Mouse (Mus musculus) bone marrow, adult 2 months (tissue): ENCODE measurements around the gene Kif5c. TPM values are rescaled to one million over a fixed set of nuclear protein-coding genes. Genes with fewer than 3 reads are reported as not detected.

Source experiments
- H3K27ac ChIP-seq: fragments of 200-500 bp; 2 replicates; pipeline ENCODE4 v1.5.1; 2012; ENCODE audit warnings: low read depth, mild to moderate bottlenecking, control low read depth, inconsistent platforms, low read length; ENCODE audit not compliant: control insufficient read depth, poor library complexity, insufficient read depth
- H3K4me1 ChIP-seq: fragments of 200-500 bp; 2 replicates; pipeline ENCODE4 v1.6.1; 2011; ENCODE audit warnings: low read length; ENCODE audit not compliant: control insufficient read depth, insufficient read depth
- H3K4me3 ChIP-seq: fragments of 200-500 bp; replicated peaks from 2 replicates; pipeline ENCODE3; 2011; ENCODE audit warnings: mild to moderate bottlenecking, low read depth, low read length, control low read depth; ENCODE audit not compliant: control insufficient read depth
- CTCF ChIP-seq: fragments of 200-500 bp; IDR thresholded peaks from 2 replicates; pipeline ENCODE4 v1.5.1; 2011; ENCODE audit warnings: low read length, control low read depth; ENCODE audit not compliant: control insufficient read depth, insufficient read depth
- POLR2A ChIP-seq: fragments of 200-500 bp; IDR thresholded peaks from 2 replicates; pipeline ENCODE4 v1.6.1; 2011; ENCODE audit warnings: low read depth, mild to moderate bottlenecking, control low read depth, low read length, borderline replicate concordance; ENCODE audit not compliant: control insufficient read depth
- WGBS: fragments of 180-500 bp; shearing (Covaris S2); methylation state at CpG from one replicate; pipeline ENCODE4 v1.1.7; 2018; 5-methylcytosine and 5-hydroxymethylcytosine counted together
- polyA plus RNA-seq: library from polyadenylated mRNA; stranded (reverse); fragments of >200 nt; gene quantifications from 2 replicates; pipeline ENCODE4 v1.2.4, GENCODE M21; 2011; ENCODE audit warnings: low replicate concordance; ENCODE audit not compliant: missing spikeins, insufficient read depth, insufficient read length

Kif5c gene
- polyA plus RNA-seq, 1 experiment, result 0.50 TPM

DNA sequence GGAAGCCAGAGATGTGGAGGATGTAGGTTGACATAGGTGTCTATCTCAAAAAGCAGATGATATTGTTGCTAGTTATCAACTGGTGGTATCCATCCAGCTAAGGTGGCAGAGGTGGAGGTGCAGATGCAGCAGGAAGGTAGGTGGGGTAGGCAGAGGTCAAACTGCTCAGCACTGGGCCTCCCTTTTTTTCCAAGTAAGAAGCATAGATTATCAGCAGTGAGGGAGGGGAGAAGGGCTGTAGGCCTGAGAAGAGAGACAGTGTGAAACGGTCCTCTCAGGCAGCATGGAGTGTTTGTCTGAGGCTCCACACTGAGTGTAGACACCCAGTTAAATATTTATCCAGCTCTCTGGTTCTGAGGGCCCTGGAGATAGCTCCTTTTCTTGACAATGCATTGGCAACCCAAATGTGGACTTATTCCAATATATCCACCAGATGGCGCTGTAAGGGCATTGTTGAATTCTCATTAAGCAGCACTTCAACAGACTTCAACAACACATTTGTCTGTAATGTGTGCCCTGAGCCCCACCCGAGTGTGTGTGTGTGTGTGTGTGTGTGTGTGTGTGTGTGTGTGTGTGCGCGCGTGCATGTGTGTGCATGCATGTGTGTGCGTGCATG, 145.3 kb downstream of the Kif5c start:
- Histone ChIP-seq H3K27ac (no peak overlapping the region), H3K4me3 (no peak overlapping the region), H3K4me1 (no peaks in the 10 kb centered on the region)
- whole genome bisulfite sequencing, result 38% methylated on average over 7 of the region's 7 CpGs
- peak; percentile 7; the same call in 1 of the 2 replicates for TF ChIP-seq CTCF
- no peak for TF ChIP-seq POLR2A

- Histone ChIP-seq H3K27ac (no peak overlapping the region), H3K4me3 (no peak overlapping the region), H3K4me1 (peaks cover 1% of the 10 kb centered on the region; the same call in 1 of the 2 replicates)
- no peak for TF ChIP-seq POLR2A
- TF ChIP-seq CTCF, result no peak
- WGBS, result 83% methylated on average over 2 of the region's 2 CpGs
These were observed 149.8 kb downstream of the Kif5c start for GRCm38 (mm10) chr2:49768916-49769315.

DNA sequence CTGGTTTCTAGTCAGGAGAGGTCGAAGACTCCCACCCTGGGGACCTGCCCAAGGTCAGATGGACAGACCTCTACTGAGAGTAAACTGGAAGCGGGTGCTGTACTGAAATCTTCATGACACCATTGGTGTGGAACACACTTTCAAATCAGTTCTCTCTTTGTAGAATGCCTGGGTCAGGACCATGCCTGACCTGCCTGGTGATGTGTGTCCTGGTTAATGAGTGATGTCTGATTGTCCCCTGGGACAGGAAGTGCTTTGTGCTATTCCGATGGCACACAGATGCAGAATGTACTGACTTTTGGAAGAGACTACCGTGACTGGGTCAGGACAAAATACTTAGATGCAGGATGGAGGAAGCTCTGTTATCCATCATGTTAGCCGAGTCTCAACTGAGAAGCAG, 151.3 kb downstream of the Kif5c start:
- H3K4me1 ChIP-seq, result peaks cover 1% of the 10 kb centered on the region; the same call in 1 of the 2 replicates
- TF ChIP-seq CTCF (no peak), POLR2A (no peak)
- no peak overlapping the region for H3K27ac ChIP-seq
- 74% methylated on average over 5 of the region's 5 CpGs for WGBS
- no peak overlapping the region for H3K4me3 ChIP-seq

- 2% methylated on average over 11 of the region's 11 CpGs for WGBS
- H3K4me3 ChIP-seq, result peak overlapping the region; percentile 9
- TF ChIP-seq CTCF, result no peak
- TF ChIP-seq POLR2A, result no peak
- no peak overlapping the region for H3K27ac ChIP-seq
- H3K4me1 ChIP-seq, result peaks cover 1% of the 10 kb centered on the region; the same call in 1 of the 2 replicates
These were observed 152.1 kb downstream of the Kif5c start for GRCm38 (mm10) chr2:49771172-49771571.

- TF ChIP-seq POLR2A (no peak), CTCF (no peak)
- Histone ChIP-seq H3K4me3 (no peak overlapping the region), H3K27ac (no peak overlapping the region; the same call in 1 of the 2 replicates), H3K4me1 (peaks cover 1% of the 10 kb centered on the region; the same call in 1 of the 2 replicates)
- WGBS, result 61% methylated on average over 10 of the region's 10 CpGs
These were observed 154.3 kb downstream of the Kif5c start for GRCm38 (mm10) chr2:49773194-49773931.

GRCm38 (mm10) chr2:49774180-49774579, 155.1 kb downstream of the Kif5c start:
- TF ChIP-seq POLR2A (no peak), CTCF (no peak)
- H3K4me1 ChIP-seq, result peaks cover 1% of the 10 kb centered on the region; the same call in 1 of the 2 replicates
- H3K27ac ChIP-seq, result peak overlapping the region; percentile 50; the same call in 1 of the 2 replicates
- no peak overlapping the region for H3K4me3 ChIP-seq

DNA sequence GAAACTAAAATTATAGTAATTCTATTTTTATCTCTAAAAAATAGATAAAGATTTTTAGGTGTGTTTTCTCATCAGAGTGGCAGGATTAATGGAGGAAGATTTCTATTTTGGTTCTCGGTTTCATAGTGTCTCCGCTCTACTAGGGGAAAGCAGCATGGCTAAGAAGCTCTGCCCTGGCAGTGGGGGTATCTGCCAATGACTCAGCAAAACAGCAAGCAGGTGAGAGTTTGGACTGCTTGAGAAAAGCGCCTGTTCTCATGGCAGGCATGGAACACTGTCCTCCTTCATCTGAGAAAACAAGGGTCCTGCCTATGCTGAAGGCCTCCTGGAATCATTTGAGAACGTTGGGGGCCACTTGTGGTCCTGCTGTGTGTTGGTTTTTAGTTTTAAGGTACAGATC, 156.1 kb downstream of the Kif5c start:
- TF ChIP-seq POLR2A, result no peak
- no peak for TF ChIP-seq CTCF
- H3K4me3 ChIP-seq, result no peak overlapping the region
- peaks cover 1% of the 10 kb centered on the region; the same call in 1 of the 2 replicates for H3K4me1 ChIP-seq
- WGBS, result 62% methylated on average over 4 of the region's 4 CpGs
- no peak overlapping the region for H3K27ac ChIP-seq

GRCm38 (mm10) chr2:49775735-49776134, 156.6 kb downstream of the Kif5c start:
- no peak overlapping the region for H3K27ac ChIP-seq
- H3K4me3 ChIP-seq, result no peak overlapping the region
- TF ChIP-seq POLR2A (no peak), CTCF (no peak)
- peaks cover under 1% of the 10 kb centered on the region; the same call in 1 of the 2 replicates for H3K4me1 ChIP-seq
